Mouse (Mus musculus) forebrain, embryonic 15.5 days (tissue): ENCODE measurements at regions not wholly inside any gene's neighbourhood (a gene's known extent, or its start where the extent isn't known, plus 50 kb on each side); places are given as distances from the start of the nearest gene placed in this dataset.
"Not testable (repeated sequence)": the region's sequence is repeated elsewhere in the genome, so short reads cannot be mapped to it uniquely, and the experiment has no call there.

Experiments
- ATAC-seq: fragments of 200-750 bp; cut with Nextera tagmentation; replicated peaks from 2 replicates; pipeline ENCODE4 v1.8.0; 2017; ENCODE audit warnings: mild to moderate bottlenecking, moderate TSS enrichment, moderate library complexity
- H3K27ac ChIP-seq: fragments of 300-500 bp; sonication (generic); replicated peaks from 2 replicates; pipeline ENCODE4 v1.5.1; 2015; ENCODE audit warnings: mild to moderate bottlenecking, inconsistent platforms
- H3K27me3 ChIP-seq: fragments of 300-500 bp; sonication (generic); 2 replicates; pipeline ENCODE4 v1.6.1; 2015; ENCODE audit warnings: inconsistent platforms
- H3K36me3 ChIP-seq: fragments of 300-500 bp; sonication (generic); 2 replicates; pipeline ENCODE4 v1.6.1; 2015; ENCODE audit warnings: mild to moderate bottlenecking, inconsistent platforms
- H3K4me1 ChIP-seq: fragments of 300-500 bp; sonication (generic); 2 replicates; pipeline ENCODE4 v1.6.1; 2015; ENCODE audit warnings: inconsistent platforms
- H3K4me2 ChIP-seq: fragments of 300-500 bp; sonication (generic); replicated peaks from 2 replicates; pipeline ENCODE4 v1.6.1; 2015; ENCODE audit warnings: mild to moderate bottlenecking, inconsistent platforms
- H3K4me3 ChIP-seq: fragments of 300-500 bp; sonication (generic); 2 replicates; pipeline ENCODE4 v1.5.1; 2015; ENCODE audit warnings: mild to moderate bottlenecking, inconsistent platforms
- H3K9ac ChIP-seq: fragments of 300-500 bp; sonication (generic); replicated peaks from 2 replicates; pipeline ENCODE4 v1.6.1; 2015; ENCODE audit warnings: mild to moderate bottlenecking, inconsistent platforms
- H3K9me3 ChIP-seq: fragments of 300-500 bp; sonication (generic); 2 replicates; pipeline ENCODE4 v1.6.1; 2016; ENCODE audit warnings: inconsistent platforms
- WGBS: fragments of 180-500 bp; shearing (Covaris S2); methylation state at CpG from one replicate; pipeline ENCODE4 v1.1.7; 2015; ENCODE audit warnings: mixed read lengths; 5-methylcytosine and 5-hydroxymethylcytosine counted together

GRCm38 (mm10) chr5:26597991-26598390 is 219.0 kb upstream of the Dpp6 start:
- H3K27ac ChIP-seq: no peak overlapping the region
- no peak for ATAC-seq
- WGBS: 93% methylated on average over 2 of the region's 2 CpGs
- H3K4me1 ChIP-seq: no peaks in the 10 kb centered on the region
- no peaks in the 10 kb centered on the region for H3K27me3 ChIP-seq
- H3K4me2 ChIP-seq: no peak overlapping the region
- H3K9ac ChIP-seq: no peak overlapping the region
- no peaks in the 10 kb centered on the region for H3K9me3 ChIP-seq
- H3K36me3 ChIP-seq: no peaks in the 10 kb centered on the region
- no peak overlapping the region for H3K4me3 ChIP-seq

GRCm38 (mm10) chr5:26619272-26619671 is 197.7 kb upstream of the Dpp6 start:
- Histone ChIP-seq H3K36me3 (no peaks in the 10 kb centered on the region), H3K27me3 (no peaks in the 10 kb centered on the region), H3K9ac (no peak overlapping the region), H3K4me1 (no peaks in the 10 kb centered on the region), H3K4me2 (no peak overlapping the region), H3K9me3 (no peaks in the 10 kb centered on the region), H3K4me3 (no peak overlapping the region), H3K27ac (no peak overlapping the region)
- ATAC-seq: no peak
- 60% methylated on average over 2 of the region's 2 CpGs for WGBS

- no peaks in the 10 kb centered on the region for H3K4me1 ChIP-seq
- ATAC-seq: no peak
- H3K4me3 ChIP-seq: no peak overlapping the region
- no peaks in the 10 kb centered on the region for H3K36me3 ChIP-seq
- no peak overlapping the region for H3K9ac ChIP-seq
- H3K4me2 ChIP-seq: no peak overlapping the region
- no peaks in the 10 kb centered on the region for H3K27me3 ChIP-seq
- no peak overlapping the region for H3K27ac ChIP-seq
- no peaks in the 10 kb centered on the region for H3K9me3 ChIP-seq
- WGBS: 49% methylated on average over 2 of the region's 2 CpGs
These were observed 194.9 kb upstream of the Dpp6 start for GRCm38 (mm10) chr5:26622116-26622515.

- no peak overlapping the region for H3K4me3 ChIP-seq
- no peaks in the 10 kb centered on the region for H3K36me3 ChIP-seq
- no peak overlapping the region for H3K9ac ChIP-seq
- WGBS: 80% methylated on average over 1 of the region's 1 CpGs
- no peaks in the 10 kb centered on the region for H3K4me1 ChIP-seq
- H3K27me3 ChIP-seq: no peaks in the 10 kb centered on the region
- H3K9me3 ChIP-seq: no peaks in the 10 kb centered on the region
- ATAC-seq: no peak
- no peak overlapping the region for H3K27ac ChIP-seq
- no peak overlapping the region for H3K4me2 ChIP-seq
These were observed 145.5 kb upstream of the Dpp6 start for GRCm38 (mm10) chr5:26671478-26671877.

GRCm38 (mm10) chr5:26689775-26690174 is 127.2 kb upstream of the Dpp6 start:
- H3K36me3 ChIP-seq: no peaks in the 10 kb centered on the region
- no peak overlapping the region for H3K4me3 ChIP-seq
- no peak overlapping the region for H3K27ac ChIP-seq
- 43% methylated on average over 3 of the region's 3 CpGs for WGBS
- no peaks in the 10 kb centered on the region for H3K27me3 ChIP-seq
- no peaks in the 10 kb centered on the region for H3K4me1 ChIP-seq
- no peak overlapping the region for H3K4me2 ChIP-seq
- H3K9me3 ChIP-seq: no peaks in the 10 kb centered on the region; the same call in 1 of the 2 replicates
- no peak overlapping the region for H3K9ac ChIP-seq
- no peak for ATAC-seq

GRCm38 (mm10) chr5:26691121-26691520 is 125.9 kb upstream of the Dpp6 start:
- ATAC-seq: no peak
- Histone ChIP-seq H3K4me2 (no peak overlapping the region), H3K9me3 (no peaks in the 10 kb centered on the region; the same call in 1 of the 2 replicates), H3K9ac (no peak overlapping the region), H3K27ac (no peak overlapping the region), H3K4me3 (no peak overlapping the region), H3K4me1 (no peaks in the 10 kb centered on the region), H3K36me3 (no peaks in the 10 kb centered on the region), H3K27me3 (no peaks in the 10 kb centered on the region)
- WGBS: 91% methylated on average over 1 of the region's 1 CpGs

- ATAC-seq: no peak
- 29% methylated on average over 5 of the region's 5 CpGs for WGBS
- no peak overlapping the region for H3K9ac ChIP-seq
- no peaks in the 10 kb centered on the region for H3K4me1 ChIP-seq
- H3K36me3 ChIP-seq: no peaks in the 10 kb centered on the region
- no peak overlapping the region for H3K4me2 ChIP-seq
- no peaks in the 10 kb centered on the region; the same call in 1 of the 2 replicates for H3K9me3 ChIP-seq
- no peak overlapping the region for H3K27ac ChIP-seq
- H3K4me3 ChIP-seq: no peak overlapping the region
- H3K27me3 ChIP-seq: no peaks in the 10 kb centered on the region
These were observed 125.0 kb upstream of the Dpp6 start for GRCm38 (mm10) chr5:26692013-26692412.

- not testable (repeated sequence) for ATAC-seq, H3K36me3 ChIP-seq, H3K9ac ChIP-seq, H3K4me1 ChIP-seq, H3K4me2 ChIP-seq, H3K4me3 ChIP-seq, H3K9me3 ChIP-seq, H3K27me3 ChIP-seq, H3K27ac ChIP-seq
- 55% methylated on average over 6 of the region's 6 CpGs for WGBS
These were observed 113.4 kb upstream of the Dpp6 start for GRCm38 (mm10) chr5:26703621-26704020.

GRCm38 (mm10) chr5:26707661-26708060 is 109.3 kb upstream of the Dpp6 start:
- Histone ChIP-seq H3K4me3 (no peak overlapping the region), H3K4me2 (no peak overlapping the region), H3K9me3 (no peaks in the 10 kb centered on the region), H3K4me1 (no peaks in the 10 kb centered on the region), H3K27me3 (no peaks in the 10 kb centered on the region), H3K27ac (no peak overlapping the region), H3K9ac (no peak overlapping the region), H3K36me3 (no peaks in the 10 kb centered on the region)
- WGBS: 73% methylated on average over 2 of the region's 2 CpGs
- ATAC-seq: no peak

GRCm38 (mm10) chr5:26724491-26724890 is 92.5 kb upstream of the Dpp6 start:
- Histone ChIP-seq H3K9me3 (no peaks in the 10 kb centered on the region), H3K36me3 (no peaks in the 10 kb centered on the region), H3K27me3 (no peaks in the 10 kb centered on the region), H3K4me3 (no peak overlapping the region), H3K27ac (no peak overlapping the region), H3K4me1 (no peaks in the 10 kb centered on the region), H3K4me2 (no peak overlapping the region), H3K9ac (no peak overlapping the region)
- 47% methylated on average over 2 of the region's 2 CpGs for WGBS
- no peak for ATAC-seq

- Histone ChIP-seq H3K4me2 (no peak overlapping the region), H3K9me3 (no peaks in the 10 kb centered on the region), H3K9ac (no peak overlapping the region), H3K4me3 (no peak overlapping the region), H3K4me1 (no peaks in the 10 kb centered on the region), H3K27me3 (no peaks in the 10 kb centered on the region), H3K36me3 (no peaks in the 10 kb centered on the region), H3K27ac (no peak overlapping the region)
- WGBS: 75% methylated on average over 3 of the region's 3 CpGs
- no peak for ATAC-seq
These were observed 91.0 kb upstream of the Dpp6 start for GRCm38 (mm10) chr5:26725953-26726352.

GRCm38 (mm10) chr5:26751196-26751595 is 65.8 kb upstream of the Dpp6 start:
- not testable (repeated sequence) for H3K4me1 ChIP-seq, H3K4me2 ChIP-seq, H3K27me3 ChIP-seq, H3K27ac ChIP-seq, H3K9ac ChIP-seq, ATAC-seq, H3K36me3 ChIP-seq, H3K4me3 ChIP-seq, H3K9me3 ChIP-seq
- 70% methylated on average over 6 of the region's 6 CpGs for WGBS

GRCm38 (mm10) chr5:26751601-26752305 is 65.2 kb upstream of the Dpp6 start:
- ATAC-seq, H3K4me1 ChIP-seq, H3K9me3 ChIP-seq, H3K9ac ChIP-seq, H3K36me3 ChIP-seq, H3K27me3 ChIP-seq, H3K27ac ChIP-seq, H3K4me2 ChIP-seq, H3K4me3 ChIP-seq: not testable (repeated sequence)
- WGBS: 54% methylated on average over 6 of the region's 6 CpGs
